Mouse (Mus musculus) liver, embryonic 13.5 days (tissue): ENCODE measurements around the gene Pogk. TPM values are rescaled to one million over a fixed set of nuclear protein-coding genes. Genes with fewer than 3 reads are reported as not detected.

Experiments used
- ATAC-seq: fragments of 200-750 bp; cut with Nextera tagmentation; 2 replicates; pipeline ENCODE4 v1.8.0; 2017; ENCODE audit warnings: low read depth, mild to moderate bottlenecking, moderate number of reproducible peaks, moderate library complexity
- DNase-seq: peaks from one replicate; pipeline ENCODE4 v3.0.0; 2022
- H3K27ac ChIP-seq: fragments of 300-500 bp; sonication (generic); 2 replicates; pipeline ENCODE4 v1.5.1; 2015; ENCODE audit warnings: moderate library complexity, mild to moderate bottlenecking, inconsistent platforms
- H3K27me3 ChIP-seq: fragments of 300-500 bp; sonication (generic); 2 replicates; pipeline ENCODE4 v1.6.1; 2015; ENCODE audit warnings: mild to moderate bottlenecking, inconsistent platforms
- H3K36me3 ChIP-seq: fragments of 300-500 bp; sonication (generic); 2 replicates; pipeline ENCODE4 v1.6.1; 2015; ENCODE audit warnings: mild to moderate bottlenecking, inconsistent platforms
- H3K4me1 ChIP-seq: fragments of 300-500 bp; sonication (generic); replicated peaks from 2 replicates; pipeline ENCODE4 v1.6.1; 2015; ENCODE audit warnings: inconsistent platforms
- H3K4me2 ChIP-seq: fragments of 300-500 bp; sonication (generic); 2 replicates; pipeline ENCODE4 v1.6.1; 2015; ENCODE audit warnings: inconsistent platforms, mild to moderate bottlenecking, moderate library complexity
- H3K4me3 ChIP-seq: fragments of 300-500 bp; sonication (generic); replicated peaks from 2 replicates; pipeline ENCODE4 v1.5.1; 2015; ENCODE audit warnings: mild to moderate bottlenecking, inconsistent platforms
- H3K9ac ChIP-seq: fragments of 300-500 bp; sonication (generic); 2 replicates; pipeline ENCODE4 v1.6.1; 2015; ENCODE audit warnings: mild to moderate bottlenecking, inconsistent platforms
- H3K9me3 ChIP-seq: fragments of 300-500 bp; sonication (generic); replicated peaks from 2 replicates; pipeline ENCODE4 v1.6.1; 2016; ENCODE audit warnings: inconsistent platforms
- WGBS: fragments of 180-500 bp; shearing (Covaris S2); methylation state at CpG from one replicate; pipeline ENCODE4 v1.1.7; 2015; ENCODE audit not compliant: insufficient replicate concordance; 5-methylcytosine and 5-hydroxymethylcytosine counted together
- polyA plus RNA-seq: library from polyadenylated mRNA; unstranded; fragments of >200 nt; fragmentation: Nextera tagmentation; extraction: Ambion mirVana; gene quantifications from 2 replicates; pipeline ENCODE4 v1.2.1, GENCODE M21; 2015

The Pogk gene
- polyA plus RNA-seq, 1 experiment from 2014 or later, result 1.2 TPM

GRCm38 (mm10) chr1:166345602-166346001, 64.1 kb downstream of the Pogk start:
- Histone ChIP-seq H3K4me1 (no peaks in the 10 kb centered on the region), H3K4me2 (no peak overlapping the region), H3K4me3 (no peak overlapping the region), H3K9me3 (no peaks in the 10 kb centered on the region), H3K27ac (no peak overlapping the region), H3K9ac (no peak overlapping the region), H3K36me3 (no peaks in the 10 kb centered on the region), H3K27me3 (0 out of 2 replicates have a peak, but pooled peaks cover 3% of the 10 kb centered on the region)
- DNase-seq (no peak), ATAC-seq (no peak)
- WGBS, result 76% methylated on average over 6 of the region's 6 CpGs

GRCm38 (mm10) chr1:166344300-166345077, 65.2 kb downstream of the Pogk start:
- Histone ChIP-seq H3K9me3 (no peaks in the 10 kb centered on the region), H3K27ac (no peak overlapping the region), H3K9ac (no peak overlapping the region), H3K4me3 (no peak overlapping the region), H3K36me3 (no peaks in the 10 kb centered on the region), H3K27me3 (0 out of 2 replicates have a peak, but pooled peaks cover 3% of the 10 kb centered on the region), H3K4me2 (no peak overlapping the region), H3K4me1 (no peaks in the 10 kb centered on the region)
- DNase-seq, result no peak
- 67% methylated on average over 8 of the region's 8 CpGs for WGBS
- ATAC-seq, result no peak

- no peaks in the 10 kb centered on the region for H3K4me1 ChIP-seq
- WGBS, result 63% methylated on average over 5 of the region's 5 CpGs
- H3K9me3 ChIP-seq, result no peaks in the 10 kb centered on the region
- H3K4me3 ChIP-seq, result no peak overlapping the region
- H3K4me2 ChIP-seq, result no peak overlapping the region
- no peaks in the 10 kb centered on the region for H3K36me3 ChIP-seq
- 0 out of 2 replicates have a peak, but pooled peaks cover 3% of the 10 kb centered on the region for H3K27me3 ChIP-seq
- no peak overlapping the region for H3K27ac ChIP-seq
- DNase-seq, result no peak
- ATAC-seq, result no peak
- no peak overlapping the region for H3K9ac ChIP-seq
Measured at GRCm38 (mm10) chr1:166343586-166343985, 66.1 kb downstream of the Pogk start.

GRCm38 (mm10) chr1:166342539-166342938, 67.1 kb downstream of the Pogk start:
- Histone ChIP-seq H3K36me3 (no peaks in the 10 kb centered on the region), H3K27me3 (0 out of 2 replicates have a peak, but pooled peaks cover 3% of the 10 kb centered on the region), H3K27ac (no peak overlapping the region), H3K4me2 (no peak overlapping the region), H3K4me3 (no peak overlapping the region), H3K4me1 (no peaks in the 10 kb centered on the region), H3K9ac (no peak overlapping the region), H3K9me3 (no peaks in the 10 kb centered on the region)
- ATAC-seq (no peak), DNase-seq (no peak)
- 41% methylated on average over 1 of the region's 1 CpGs for WGBS

- ATAC-seq (no peak), DNase-seq (no peak)
- H3K36me3 ChIP-seq, result no peaks in the 10 kb centered on the region
- H3K4me1 ChIP-seq, result no peaks in the 10 kb centered on the region
- no peak overlapping the region for H3K9ac ChIP-seq
- WGBS, result 57% methylated on average over 2 of the region's 2 CpGs
- no peaks in the 10 kb centered on the region for H3K9me3 ChIP-seq
- no peak overlapping the region for H3K4me3 ChIP-seq
- H3K4me2 ChIP-seq, result no peak overlapping the region
- H3K27ac ChIP-seq, result no peak overlapping the region
- H3K27me3 ChIP-seq, result 0 out of 2 replicates have a peak, but pooled peaks cover 3% of the 10 kb centered on the region
Measured at GRCm38 (mm10) chr1:166342060-166342459, 67.6 kb downstream of the Pogk start.

- Histone ChIP-seq H3K27me3 (no peaks in the 10 kb centered on the region), H3K9me3 (no peaks in the 10 kb centered on the region), H3K4me3 (no peak overlapping the region), H3K36me3 (no peaks in the 10 kb centered on the region), H3K4me2 (no peak overlapping the region), H3K27ac (no peak overlapping the region), H3K9ac (no peak overlapping the region), H3K4me1 (no peaks in the 10 kb centered on the region)
- DNase-seq (no peak), ATAC-seq (no peak)
- WGBS, result 67% methylated on average over 6 of the region's 6 CpGs
Measured at GRCm38 (mm10) chr1:166339110-166339509, 70.6 kb downstream of the Pogk start.

Other genes starting within 250 kb of the Pogk start
- gene Mael, start 171.1 kb downstream of the Pogk start, polyA plus RNA-seq, result not detected in 2 replicates
- gene Ildr2, start 155.7 kb downstream of the Pogk start, polyA plus RNA-seq, result 0.02 and 0.10 TPM in 2 replicates
- 25.7 and 28.9 TPM in 2 replicates for gene Tada1, start 30.8 kb downstream of the Pogk start, polyA plus RNA-seq
- gene Gm4846, start 87.7 kb upstream of the Pogk start, polyA plus RNA-seq, result not detected in 2 replicates
- gene Gm4847, start 237.8 kb upstream of the Pogk start, polyA plus RNA-seq, result not detected in 2 replicates